Mouse (Mus musculus) ES-E14 (cell line): ENCODE measurements at regions not wholly inside any gene's neighbourhood (a gene's known extent, or its start where the extent isn't known, plus 50 kb on each side); places are given as distances from the start of the nearest gene placed in this dataset.

Experiments
- HCFC1 ChIP-seq: IDR thresholded peaks from 2 replicates; pipeline ENCODE4 v1.6.1; 2012; ENCODE audit warnings: low read length, inconsistent platforms, borderline replicate concordance; ENCODE audit not compliant: insufficient read depth
- MAFK ChIP-seq: IDR thresholded peaks from 2 replicates; pipeline ENCODE4 v1.6.1; 2014; ENCODE audit warnings: mild to moderate bottlenecking, low read depth, low read length, inconsistent platforms; ENCODE audit not compliant: insufficient read depth
- ZC3H11A ChIP-seq: IDR thresholded peaks from 2 replicates; pipeline ENCODE4 v1.6.1; 2012; ENCODE audit warnings: low read depth, mild to moderate bottlenecking, inconsistent platforms, low read length, borderline replicate concordance
- ZNF384 ChIP-seq: IDR thresholded peaks from 2 replicates; pipeline ENCODE4 v1.6.1; 2012; ENCODE audit warnings: low read depth, low read length, inconsistent platforms

DNA sequence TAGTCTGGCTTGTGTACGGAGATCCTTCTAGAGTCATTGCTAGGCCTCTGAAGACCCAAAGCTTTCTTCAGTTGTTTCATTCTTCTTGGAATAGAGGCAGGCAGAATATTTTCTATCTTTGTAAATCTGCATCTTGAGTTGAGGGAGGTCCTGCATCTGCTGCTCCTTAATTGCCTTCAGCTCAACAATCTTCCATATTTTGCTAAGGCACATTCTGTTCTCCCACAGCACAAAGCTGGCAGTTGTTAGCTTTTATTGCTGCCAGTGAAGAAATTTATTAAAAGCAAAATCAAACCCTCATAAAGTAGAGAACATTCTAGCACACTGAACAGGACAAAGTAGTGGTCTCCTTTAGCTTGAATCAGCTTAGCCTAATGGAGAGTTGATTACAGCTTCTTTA is 94.1 kb downstream of the C1d start:
- TF ChIP-seq ZC3H11A (no peak), MAFK (no peak), HCFC1 (no peak), ZNF384 (no peak)
